8 mouse cellular contexts compared by ENCODE assay signal in the genomic region with DNA sequence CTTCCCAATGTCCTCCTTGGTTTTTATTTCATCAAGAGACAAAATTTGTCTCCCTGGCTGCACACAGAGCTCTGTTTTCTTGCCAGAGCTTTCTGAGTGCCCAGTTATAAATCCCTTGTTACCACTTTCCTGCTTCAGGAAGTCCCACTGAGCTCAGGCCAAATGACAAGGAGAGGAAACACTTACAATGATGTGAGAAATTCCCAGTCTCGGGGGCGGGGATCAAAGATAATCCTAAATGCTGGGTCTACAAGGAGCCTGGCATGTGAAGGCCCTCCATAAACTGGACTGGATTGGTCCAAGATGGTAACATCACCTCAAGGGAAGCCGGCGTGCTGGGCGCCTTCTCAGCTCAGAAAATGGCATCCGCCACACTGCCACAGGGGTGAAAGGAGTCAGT. TPM values are rescaled to one million over a fixed set of nuclear protein-coding genes. Genes with fewer than 3 reads are reported as not detected.
DNase-seq lines count a peak whose midpoint lies in the region; ATAC-seq lines count a peak whose summit lies in the region.

No protein-coding gene starts in this region.

- peak; percentile 50 for DNase-seq in adrenal gland, postnatal 10 days
- DNase-seq in adrenal gland, postnatal 25 days = no peak
- DNase-seq in heart, adult 11 months = peak; percentile 97
- DNase-seq in kidney, adult 18-20 months = peak; percentile 49
- peak; percentile 45 for DNase-seq in lung, postnatal 25 days (ENCODE audit: low spot score)
- no peak for DNase-seq in thymus, postnatal 4 days
- DNase-seq in spleen, postnatal 36 days (ENCODE audit: low spot score in 2 of 2) = no peak

- ATAC-seq in megakaryocyte-erythroid progenitor cell, adult 5-6 weeks (replicated peaks; ENCODE audit: low FRiP score, low TSS enrichment, poor library complexity, severe bottlenecking) = no peak

RNA-seq across cellular contexts. Expression of gene Glod4, which starts 49.3 kb away (rescaled TPM):
- 10 to 100 TPM; 75.4 to 76.8 TPM for total RNA-seq in adrenal gland, postnatal 10 days (2021)
- 94.1 and 99.7 TPM in 2 replicates for total RNA-seq in adrenal gland, postnatal 25 days (2021)
- 65.0 and 70.4 TPM in 2 replicates for total RNA-seq in megakaryocyte-erythroid progenitor cell, adult 5-6 weeks (2014; fragmentation: Nextera tagmentation)
- 203 and 253 TPM in 2 replicates for total RNA-seq in megakaryocyte-erythroid progenitor cell, adult 5-6 weeks (2017)

RNA-seq across cellular contexts. Expression of gene Mrm3, which starts 49.3 kb away (rescaled TPM):
- total RNA-seq in adrenal gland, postnatal 10 days (2021) = 10 to 100 TPM; 21.9 to 25.4 TPM
- 17.8 and 18.6 TPM in 2 replicates for total RNA-seq in adrenal gland, postnatal 25 days (2021)
- 24.0 and 31.8 TPM in 2 replicates for total RNA-seq in megakaryocyte-erythroid progenitor cell, adult 5-6 weeks (2014; fragmentation: Nextera tagmentation)
- total RNA-seq in megakaryocyte-erythroid progenitor cell, adult 5-6 weeks (2017) = 58.5 and 63.2 TPM in 2 replicates

Comparison
In these comparisons a context has a peak if more than half of its experiments do, and no peak if none do; other contexts are left out.
1. DNase-seq: peak in adrenal gland, postnatal 10 days (single experiment), heart, adult 11 months (single experiment), kidney, adult 18-20 months (single experiment) and lung, postnatal 25 days (single experiment); none in adrenal gland, postnatal 25 days (single experiment), thymus, postnatal 4 days (single experiment) and spleen, postnatal 36 days (0 of 2).